Mouse (Mus musculus) embryonic fibroblast, embryonic 13.5 days (primary cell): ENCODE measurements around the gene Zfp446. TPM values are rescaled to one million over a fixed set of nuclear protein-coding genes. Genes with fewer than 3 reads are reported as not detected.

Experiments
- H3K27ac ChIP-seq: 2 replicates; pipeline ENCODE4 v1.5.1; 2012; ENCODE audit warnings: low read length, control low read depth, inconsistent platforms; ENCODE audit not compliant: insufficient read depth
- H3K4me1 ChIP-seq: 2 replicates; pipeline ENCODE4 v1.6.1; 2011; ENCODE audit warnings: low read length; ENCODE audit not compliant: control insufficient read depth, insufficient read depth
- H3K4me3 ChIP-seq: 2 replicates; pipeline ENCODE4 v1.5.1; 2011; ENCODE audit warnings: mild to moderate bottlenecking, control low read depth, low read length; ENCODE audit not compliant: insufficient read depth
- CTCF ChIP-seq: IDR thresholded peaks from 2 replicates; pipeline ENCODE4 v1.5.1; 2011; ENCODE audit warnings: mild to moderate bottlenecking, control low read depth, low read length, moderate library complexity, borderline replicate concordance; ENCODE audit not compliant: insufficient read depth
- POLR2A ChIP-seq: IDR thresholded peaks from 2 replicates; pipeline ENCODE4 v1.6.1; 2011; ENCODE audit warnings: low read depth, mild to moderate bottlenecking, control low read depth, low read length, moderate library complexity
- polyA plus RNA-seq: library from polyadenylated mRNA; stranded (reverse); fragments of >200 nt; gene quantifications from 2 replicates; pipeline ENCODE4 v1.2.4, GENCODE M21; 2011; ENCODE audit warnings: low read depth; ENCODE audit not compliant: missing spikeins, insufficient read length

The Zfp446 gene
- polyA plus RNA-seq, 1 experiment: 2.8 TPM

- TF ChIP-seq CTCF: no peak
- TF ChIP-seq POLR2A: no peak
- 0 out of 2 replicates have a peak, but pooled peaks cover 5% of the 10 kb centered on the region for H3K4me1 ChIP-seq
- no peak overlapping the region for H3K27ac ChIP-seq
- H3K4me3 ChIP-seq: no peak overlapping the region
These were observed 2.6 kb downstream of the Zfp446 start for GRCm38 (mm10) chr7:12980291-12980690.

GRCm38 (mm10) chr7:12985724-12986123, 8.1 kb downstream of the Zfp446 start:
- TF ChIP-seq CTCF (no peak), POLR2A (no peak)

GRCm38 (mm10) chr7:12986906-12987305, 9.3 kb downstream of the Zfp446 start:
- Histone ChIP-seq H3K27ac (no peak overlapping the region), H3K4me1 (no peaks in the 10 kb centered on the region), H3K4me3 (no peak overlapping the region)
- TF ChIP-seq CTCF (no peak), POLR2A (no peak)

More at GRCm38 (mm10) chr7:12985724-12986123, 8.1 kb downstream of the Zfp446 start:
- H3K4me3 ChIP-seq: no peak overlapping the region
- no peaks in the 10 kb centered on the region for H3K4me1 ChIP-seq
- H3K27ac ChIP-seq: no peak overlapping the region

DNA sequence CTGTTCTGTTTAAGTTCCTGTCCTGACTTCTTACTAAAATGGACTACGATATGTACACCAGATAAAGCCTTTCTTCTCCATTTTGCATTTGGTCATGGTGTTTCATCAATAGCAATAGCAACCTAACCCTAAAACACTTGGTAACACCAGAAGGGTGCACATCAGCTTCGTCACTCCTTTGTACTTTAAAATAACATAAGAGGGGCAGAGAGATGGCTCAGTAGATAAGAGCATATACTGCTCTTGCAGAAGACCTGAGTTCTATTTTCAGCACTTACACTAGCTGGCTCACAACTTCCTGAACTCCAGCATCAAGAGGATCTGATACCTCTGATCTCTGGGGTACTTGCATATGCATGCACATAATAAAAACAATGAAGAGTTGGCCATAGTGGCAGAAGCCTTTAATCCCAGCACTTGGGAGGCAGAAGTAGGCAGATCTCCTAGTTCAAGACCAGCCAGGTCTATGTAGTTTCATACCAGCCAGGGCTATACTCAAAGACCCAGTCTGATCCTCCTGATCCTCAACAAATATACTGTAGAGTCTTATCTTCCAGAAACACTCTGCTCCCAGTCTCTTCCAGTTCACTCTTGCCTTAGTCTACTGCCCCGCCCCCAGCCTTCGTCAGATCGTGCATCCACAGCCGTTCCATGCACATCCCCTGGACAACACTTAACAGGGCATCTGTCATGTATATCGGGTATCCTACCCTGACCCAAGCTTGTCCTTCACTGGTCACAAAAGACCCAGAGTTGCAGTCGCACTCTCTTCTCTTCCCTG, 10.0 kb downstream of the Zfp446 start:
- Histone ChIP-seq H3K4me3 (no peak overlapping the region), H3K4me1 (no peaks in the 10 kb centered on the region), H3K27ac (no peak overlapping the region)
- TF ChIP-seq CTCF: no peak
- TF ChIP-seq POLR2A: no peak

DNA sequence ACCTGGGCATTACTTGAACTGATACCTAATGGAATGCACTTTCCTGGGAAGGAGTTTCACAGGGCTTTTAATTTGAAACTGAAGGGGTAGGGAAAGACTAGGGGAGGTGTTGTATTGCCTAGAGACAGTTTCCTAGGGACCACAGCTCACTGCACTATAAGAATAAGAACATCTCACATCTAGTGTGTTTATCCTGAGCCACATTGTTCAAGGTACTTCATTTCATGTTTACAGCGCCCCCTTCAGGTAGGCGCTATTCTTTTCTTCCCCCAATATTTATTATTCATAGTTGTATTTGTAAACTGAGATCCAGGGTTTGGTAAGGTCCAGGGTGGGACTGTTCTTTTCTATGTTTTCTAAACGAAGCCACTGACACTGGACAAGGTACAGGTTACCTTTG, 14.6 kb downstream of the Zfp446 start:
- TF ChIP-seq CTCF: no peak
- no peak for TF ChIP-seq POLR2A
- Histone ChIP-seq H3K4me3 (no peak overlapping the region), H3K27ac (no peak overlapping the region)

GRCm38 (mm10) chr7:12993148-12993547, 15.5 kb downstream of the Zfp446 start:
- Histone ChIP-seq H3K4me3 (no peak overlapping the region), H3K4me1 (no peaks in the 10 kb centered on the region)

More for the DNA sequence above, 14.6 kb downstream of the Zfp446 start:
- H3K4me1 ChIP-seq: no peaks in the 10 kb centered on the region

DNA sequence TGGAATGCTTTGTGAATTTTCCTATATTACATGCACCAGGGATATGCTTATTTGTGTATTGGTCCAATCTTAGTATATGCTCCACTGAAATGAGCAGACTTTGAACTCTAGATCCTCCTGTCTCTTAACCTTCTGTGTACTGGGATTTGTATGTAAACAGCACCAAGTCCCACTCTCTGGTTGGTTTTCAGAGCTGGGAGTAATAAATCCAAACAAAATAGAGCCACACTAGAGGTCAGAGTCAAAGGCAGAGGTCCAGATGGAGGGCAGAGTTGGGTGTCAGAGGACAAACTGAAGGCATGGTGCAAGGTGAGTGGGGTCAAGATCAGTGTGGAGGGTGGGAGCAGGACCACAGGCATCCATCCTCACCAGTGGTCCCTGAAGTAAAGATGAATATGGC, 18.2 kb downstream of the Zfp446 start:
- TF ChIP-seq CTCF: no peak
- TF ChIP-seq POLR2A: no peak
- Histone ChIP-seq H3K4me3 (no peak overlapping the region), H3K27ac (no peak overlapping the region), H3K4me1 (no peaks in the 10 kb centered on the region)

More at GRCm38 (mm10) chr7:12993148-12993547, 15.5 kb downstream of the Zfp446 start:
- no peak for TF ChIP-seq POLR2A
- no peak for TF ChIP-seq CTCF
- no peak overlapping the region for H3K27ac ChIP-seq

GRCm38 (mm10) chr7:12997230-12997629, 19.6 kb downstream of the Zfp446 start:
- Histone ChIP-seq H3K4me3 (no peak overlapping the region), H3K4me1 (no peaks in the 10 kb centered on the region), H3K27ac (no peak overlapping the region)
- TF ChIP-seq CTCF (no peak), POLR2A (no peak)

- Histone ChIP-seq H3K27ac (no peak within 1 kb of the TSS), H3K4me3 (no peak within 1 kb of the TSS), H3K4me1 (no peaks in the 10 kb centered on the region)
- no peak for TF ChIP-seq POLR2A
- no peak for TF ChIP-seq CTCF
These were observed 20.4 kb downstream of the Zfp446 start, which contains the start of gene Slc27a5 for GRCm38 (mm10) chr7:12998053-12998452. Slc27a5 (minus strand) TSS chr7:12998192.

GRCm38 (mm10) chr7:12998851-12999250, 21.2 kb downstream of the Zfp446 start, which contains the start of gene Trim28:
Trim28 (plus strand) TSS chr7:12999114.
- TF ChIP-seq POLR2A (no peak), CTCF (no peak)
- no peak within 1 kb of the TSS for H3K27ac ChIP-seq
- no peak within 1 kb of the TSS for H3K4me3 ChIP-seq
- H3K4me1 ChIP-seq: no peaks in the 10 kb centered on the region

GRCm38 (mm10) chr7:13001584-13001983, 23.9 kb downstream of the Zfp446 start:
- TF ChIP-seq CTCF: no peak
- no peak for TF ChIP-seq POLR2A
- Histone ChIP-seq H3K4me3 (no peak overlapping the region), H3K27ac (no peak overlapping the region)

More at GRCm38 (mm10) chr7:13001584-13001983, 23.9 kb downstream of the Zfp446 start:
- no peaks in the 10 kb centered on the region for H3K4me1 ChIP-seq
